Mouse (Mus musculus) intestine, postnatal 0 days (tissue): ENCODE results near the gene Asah2. TPM values are rescaled to one million over a fixed set of nuclear protein-coding genes. Genes with fewer than 3 reads are reported as not detected.
"Not testable (repeated sequence)": the region's sequence is repeated elsewhere in the genome, so short reads cannot be mapped to it uniquely, and the experiment has no call there.

Experiments
- ATAC-seq: fragments of 200-750 bp; cut with Nextera tagmentation; 2 replicates; pipeline ENCODE4 v1.8.0; 2017; ENCODE audit warnings: mild to moderate bottlenecking, moderate TSS enrichment, moderate library complexity
- H3K27ac ChIP-seq: fragments of 300-500 bp; sonication (generic); 2 replicates; pipeline ENCODE4 v1.5.1; 2014; ENCODE audit warnings: mild to moderate bottlenecking, low read depth, low read length, moderate library complexity
- H3K27me3 ChIP-seq: fragments of 300-500 bp; sonication (generic); replicated peaks from 2 replicates; pipeline ENCODE4 v1.6.1; 2014; ENCODE audit warnings: low read length, mixed read lengths; ENCODE audit not compliant: control insufficient read depth, insufficient read depth
- H3K36me3 ChIP-seq: fragments of 300-500 bp; sonication (generic); 2 replicates; pipeline ENCODE4 v1.6.1; 2014; ENCODE audit warnings: mild to moderate bottlenecking, moderate library complexity; ENCODE audit not compliant: control insufficient read depth, insufficient read depth
- H3K4me1 ChIP-seq: fragments of 300-500 bp; sonication (generic); replicated peaks from 2 replicates; pipeline ENCODE4 v1.6.1; 2014; ENCODE audit warnings: antibody characterized with exemption, low read length, mixed read lengths; ENCODE audit not compliant: control insufficient read depth, insufficient read depth
- H3K4me2 ChIP-seq: fragments of 300-500 bp; sonication (generic); replicated peaks from 2 replicates; pipeline ENCODE4 v1.6.1; 2014; ENCODE audit warnings: low read depth, mild to moderate bottlenecking, moderate library complexity
- H3K4me3 ChIP-seq: fragments of 300-500 bp; sonication (generic); 2 replicates; pipeline ENCODE4 v1.5.1; 2014; ENCODE audit warnings: low read depth, low read length
- H3K9ac ChIP-seq: fragments of 300-500 bp; sonication (generic); 2 replicates; pipeline ENCODE4 v1.6.1; 2014; ENCODE audit warnings: mild to moderate bottlenecking, low read depth, low read length
- H3K9me3 ChIP-seq: fragments of 300-500 bp; sonication (generic); 2 replicates; pipeline ENCODE4 v1.6.1; 2016; ENCODE audit warnings: mixed run types; ENCODE audit not compliant: control insufficient read depth
- CTCF ChIP-seq: sonication (generic); IDR thresholded peaks from 2 replicates; pipeline ENCODE4 v1.5.1; 2016; ENCODE audit warnings: low read depth, mild to moderate bottlenecking, control low read depth, antibody characterized with exemption, moderate library complexity
- WGBS: fragments of 180-500 bp; shearing (Covaris S2); extraction: QIAGEN DNeasy Blood & Tissue Kit; methylation state at CpG from one replicate; pipeline ENCODE4 v1.1.7; 2014; 5-methylcytosine and 5-hydroxymethylcytosine counted together
- polyA plus RNA-seq: library from polyadenylated mRNA; unstranded; fragments of >200 nt; fragmentation: Nextera tagmentation; extraction: Ambion mirVana; gene quantifications from 2 replicates; pipeline ENCODE4 v1.2.1, GENCODE M21; 2015

The Asah2 gene
- polyA plus RNA-seq, 1 experiment from 2014 or later, result 22.8 TPM

DNA sequence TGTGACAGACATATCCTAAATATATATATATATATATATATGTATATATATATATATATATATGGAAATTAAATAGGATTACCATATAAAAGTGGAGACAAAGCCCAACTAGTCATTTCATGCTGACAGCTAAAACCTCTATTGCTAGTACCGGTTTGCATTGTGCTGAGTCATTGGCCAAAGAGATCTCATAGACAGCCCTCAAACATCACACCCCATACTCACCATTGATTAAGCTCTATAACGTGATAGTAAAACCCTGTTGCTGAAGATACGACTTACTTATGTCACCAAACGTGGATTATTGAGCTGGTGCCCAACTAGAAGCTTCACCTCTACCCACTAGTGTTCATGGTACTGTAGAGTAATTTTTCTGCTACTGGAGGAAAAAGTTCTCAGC is 17.2 kb downstream of the Asah2 start:
- Histone ChIP-seq H3K4me1 (peaks cover 3% of the 10 kb centered on the region; the same call in 1 of the 2 replicates), H3K4me2 (no peak overlapping the region), H3K9ac (no peak overlapping the region), H3K4me3 (no peak overlapping the region), H3K27me3 (no peaks in the 10 kb centered on the region), H3K36me3 (no peaks in the 10 kb centered on the region), H3K27ac (no peak overlapping the region), H3K9me3 (no peaks in the 10 kb centered on the region)
- WGBS, result 87% methylated on average over 4 of the region's 4 CpGs
- no peak for ATAC-seq
- TF ChIP-seq CTCF, result no peak

DNA sequence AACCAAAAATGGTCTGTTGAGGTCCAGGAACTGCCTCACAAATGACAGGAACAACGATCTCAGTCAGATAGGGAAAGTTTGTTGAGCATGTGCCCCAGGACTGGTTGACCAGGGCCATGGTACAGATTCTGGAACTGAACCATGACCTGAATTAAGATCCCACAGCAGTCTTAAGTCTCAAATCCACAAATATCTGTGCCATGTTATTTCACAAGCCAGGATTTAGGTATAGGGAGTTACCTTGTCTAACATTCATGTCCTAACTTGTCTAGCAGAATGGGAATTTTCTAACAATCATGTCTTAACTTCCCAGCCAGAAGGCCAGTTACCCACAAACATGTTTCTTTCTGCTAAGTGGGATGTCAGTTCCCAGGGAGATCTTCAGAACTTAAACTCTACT is 19.4 kb downstream of the Asah2 start:
- WGBS, result 77% methylated on average over 1 of the region's 1 CpGs
- H3K27ac ChIP-seq, result peak overlapping the region; percentile 46
- no peaks in the 10 kb centered on the region for H3K9me3 ChIP-seq
- no peaks in the 10 kb centered on the region for H3K36me3 ChIP-seq
- no peaks in the 10 kb centered on the region for H3K27me3 ChIP-seq
- peaks cover 3% of the 10 kb centered on the region; the same call in 1 of the 2 replicates for H3K4me1 ChIP-seq
- ATAC-seq, result no peak
- no peak overlapping the region for H3K9ac ChIP-seq
- H3K4me3 ChIP-seq, result no peak overlapping the region
- H3K4me2 ChIP-seq, result no peak overlapping the region
- TF ChIP-seq CTCF, result no peak

DNA sequence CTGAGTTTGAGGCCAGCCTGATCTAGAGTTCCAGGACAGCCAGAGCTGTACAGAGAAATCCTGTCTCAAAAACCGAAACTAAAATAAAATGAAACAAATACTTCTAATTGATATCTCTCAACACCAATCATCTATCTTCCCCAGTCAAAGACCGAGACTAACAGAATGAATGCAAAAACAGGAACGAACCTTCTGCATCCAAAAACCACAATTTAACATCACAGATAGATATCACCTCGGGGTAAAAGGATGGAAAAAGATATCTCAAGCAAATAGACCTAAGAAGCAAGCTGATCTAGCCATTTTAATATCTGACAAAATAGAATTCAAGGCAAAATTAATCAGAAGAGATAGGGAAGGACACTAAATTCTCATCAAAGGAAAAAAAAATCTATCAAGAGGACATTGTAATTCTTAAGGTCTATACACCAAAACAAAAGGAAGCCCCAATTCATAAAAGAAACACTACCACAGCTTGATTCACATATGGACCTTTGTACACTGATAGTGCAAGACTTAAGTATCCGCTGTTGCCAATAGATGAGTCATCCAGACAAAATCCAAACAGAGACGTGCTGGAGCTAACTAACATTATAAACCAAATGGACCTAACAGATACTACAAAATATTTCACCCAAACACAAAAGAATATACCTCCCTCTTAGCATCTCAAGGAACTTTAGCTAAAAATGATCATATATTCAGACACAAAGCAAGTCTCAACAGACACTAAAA is 20.1 kb downstream of the Asah2 start:
- H3K27me3 ChIP-seq, result no peaks in the 10 kb centered on the region
- H3K36me3 ChIP-seq, result no peaks in the 10 kb centered on the region
- H3K4me3 ChIP-seq, result no peak overlapping the region
- no peak for TF ChIP-seq CTCF
- H3K27ac ChIP-seq, result no peak overlapping the region
- no peaks in the 10 kb centered on the region for H3K9me3 ChIP-seq
- no peak overlapping the region for H3K4me2 ChIP-seq
- ATAC-seq, result no peak; the same call in 1 of the 2 replicates
- H3K9ac ChIP-seq, result no peak overlapping the region
- H3K4me1 ChIP-seq, result peaks cover 3% of the 10 kb centered on the region; the same call in 1 of the 2 replicates
- 61% methylated on average over 6 of the region's 6 CpGs for WGBS

DNA sequence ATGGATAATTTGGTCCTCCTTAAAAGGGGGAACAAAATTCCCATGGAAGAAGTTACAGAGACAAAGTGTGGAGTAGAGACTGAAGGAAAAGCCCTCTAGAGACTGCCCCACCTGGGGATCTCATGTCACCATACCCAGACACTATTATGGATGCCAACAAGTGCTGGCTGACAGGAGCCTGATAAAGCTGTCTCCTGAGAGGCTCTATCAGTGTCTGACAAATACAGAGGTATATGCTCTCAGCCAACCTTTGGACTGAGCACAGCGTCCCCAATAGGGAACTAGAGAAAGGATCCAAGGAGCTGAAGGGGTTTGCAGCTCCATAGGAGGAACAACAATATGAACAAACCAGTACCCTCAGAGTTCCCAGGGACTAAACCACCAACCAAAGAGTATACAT is 23.2 kb downstream of the Asah2 start:
- not testable (repeated sequence) for H3K36me3 ChIP-seq, ATAC-seq, H3K27me3 ChIP-seq, H3K9ac ChIP-seq, H3K4me2 ChIP-seq, H3K4me3 ChIP-seq, H3K27ac ChIP-seq, H3K9me3 ChIP-seq, H3K4me1 ChIP-seq
- WGBS, result 67% methylated on average over 1 of the region's 1 CpGs

DNA sequence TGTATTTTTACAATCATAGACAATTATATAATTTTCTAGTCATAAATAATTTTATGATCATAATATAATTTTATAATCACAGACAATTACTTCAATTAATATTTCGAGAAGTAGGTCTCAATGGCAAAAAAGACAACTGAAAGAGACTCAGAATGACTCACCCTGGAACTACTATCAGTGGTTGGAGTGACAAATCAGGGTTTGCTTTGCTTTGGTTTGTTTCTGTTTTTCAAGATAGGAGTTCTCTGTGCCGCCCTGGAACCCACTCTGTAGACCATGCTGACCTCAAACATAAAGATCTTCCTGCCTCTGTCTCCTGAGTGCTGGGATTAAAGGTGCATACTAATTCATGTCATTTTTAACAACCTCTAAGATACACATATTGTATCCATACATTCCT is 37.7 kb downstream of the Asah2 start:
- Histone ChIP-seq H3K4me3 (no peak overlapping the region), H3K36me3 (no peaks in the 10 kb centered on the region), H3K9me3 (no peaks in the 10 kb centered on the region), H3K4me1 (no peaks in the 10 kb centered on the region; the same call in 1 of the 2 replicates), H3K27me3 (no peaks in the 10 kb centered on the region), H3K4me2 (no peak overlapping the region), H3K27ac (no peak overlapping the region), H3K9ac (no peak overlapping the region)
- ATAC-seq, result no peak
- 60% methylated on average over 2 of the region's 2 CpGs for WGBS
- TF ChIP-seq CTCF, result no peak

DNA sequence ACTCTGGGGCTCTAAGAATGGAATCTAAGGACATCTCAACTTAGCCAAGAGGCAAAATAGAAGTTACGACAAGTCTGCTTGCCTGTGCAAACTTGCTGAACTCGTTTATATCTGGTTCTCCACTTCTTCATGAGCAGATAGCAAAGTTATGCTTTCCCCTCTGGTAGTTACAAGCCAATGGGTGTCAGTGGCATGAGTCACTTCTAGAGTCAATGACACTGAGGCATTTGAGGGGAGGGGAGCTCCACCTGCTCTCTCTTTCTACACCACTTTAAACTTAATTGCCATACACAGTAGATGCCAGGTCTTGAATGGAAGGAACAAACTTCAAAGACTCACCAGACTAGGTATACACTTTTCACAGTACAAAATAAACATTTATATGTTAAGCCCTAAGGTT is 38.4 kb downstream of the Asah2 start:
- Histone ChIP-seq H3K4me2 (no peak overlapping the region), H3K4me3 (no peak overlapping the region), H3K27me3 (no peaks in the 10 kb centered on the region), H3K9ac (no peak overlapping the region), H3K9me3 (no peaks in the 10 kb centered on the region), H3K4me1 (no peaks in the 10 kb centered on the region; the same call in 1 of the 2 replicates), H3K27ac (no peak overlapping the region), H3K36me3 (no peaks in the 10 kb centered on the region)
- TF ChIP-seq CTCF, result no peak
- ATAC-seq, result peak; percentile 30; the same call in 1 of the 2 replicates
- 39% methylated on average over 2 of the region's 2 CpGs for WGBS

DNA sequence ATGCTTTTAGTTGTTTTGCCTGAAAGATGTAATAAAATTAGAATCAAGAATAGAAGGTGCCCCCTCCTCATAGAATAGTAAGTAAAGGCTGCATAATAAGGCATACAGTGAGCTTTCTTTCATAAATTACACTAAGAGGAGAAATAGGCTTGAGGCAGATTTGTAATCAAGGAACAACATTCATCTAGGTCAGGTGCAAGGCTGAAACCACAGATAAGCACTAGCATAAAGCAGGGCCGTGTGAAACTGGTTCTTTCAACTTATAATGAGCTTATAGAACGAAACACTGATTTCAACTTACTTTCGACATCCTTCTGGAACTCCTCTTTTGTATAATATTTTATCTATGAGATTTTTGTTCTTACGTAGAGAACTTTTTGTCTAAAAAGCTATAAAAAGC is 40.3 kb downstream of the Asah2 start:
- H3K9ac ChIP-seq, result no peak overlapping the region
- H3K4me2 ChIP-seq, result no peak overlapping the region
- H3K4me3 ChIP-seq, result no peak overlapping the region
- H3K36me3 ChIP-seq, result no peaks in the 10 kb centered on the region
- H3K9me3 ChIP-seq, result no peaks in the 10 kb centered on the region
- 41% methylated on average over 4 of the region's 4 CpGs for WGBS
- no peaks in the 10 kb centered on the region; the same call in none of the 2 replicates for H3K4me1 ChIP-seq
- H3K27ac ChIP-seq, result no peak overlapping the region
- TF ChIP-seq CTCF, result no peak
- no peaks in the 10 kb centered on the region for H3K27me3 ChIP-seq
- no peak for ATAC-seq
